Mouse (Mus musculus) cerebellum, adult 8-10 months (tissue): ENCODE results near the gene Pdc.
"Not testable (repeated sequence)": the region's sequence is repeated elsewhere in the genome, so short reads cannot be mapped to it uniquely, and the experiment has no call there.

Source experiments
- DNase-seq: peaks from one replicate; pipeline ENCODE4 v3.0.0; 2022

Pdc gene

GRCm38 (mm10) chr1:150319205-150319604 is at the start of gene Pdc:
TSS of gene Pdc (plus strand) at chr1:150319417.
- DNase-seq: no peak

GRCm38 (mm10) chr1:150294051-150294450 is 25.2 kb upstream of the Pdc start:
- DNase-seq: not testable (repeated sequence)

- no peak for DNase-seq
Measured at GRCm38 (mm10) chr1:150307599-150307998, 11.6 kb upstream of the Pdc start.

- no peak for DNase-seq
Measured at GRCm38 (mm10) chr1:150335111-150335510, 15.9 kb downstream of the Pdc start.

- no peak for DNase-seq
Measured at GRCm38 (mm10) chr1:150360864-150361263, 41.6 kb downstream of the Pdc start.

GRCm38 (mm10) chr1:150372895-150373294 is 53.7 kb downstream of the Pdc start:
- DNase-seq: no peak

- no peak for DNase-seq
Measured at GRCm38 (mm10) chr1:150374247-150374646, 55.0 kb downstream of the Pdc start.
